ENCODE assay signal across 8 mouse cellular contexts in genomic region chr1:156939251-156940141, GRCm38 (mm10). TPM values are rescaled to one million over a fixed set of nuclear protein-coding genes. Genes with fewer than 3 reads are reported as not detected.
DNase-seq lines count a peak whose midpoint lies in the region; ATAC-seq and TF ChIP-seq lines count a peak whose summit lies in the region.

Gene Ralgps2, minus strand, starts transcription at chr1:156939626.

- H3K27me3 ChIP-seq in liver, postnatal 0 days (ENCODE audit: insufficient read depth, low read length) = no peaks in the 10 kb centered on the region
- H3K27me3 ChIP-seq in neural tube, embryonic 13.5 days = no peaks in the 10 kb centered on the region

- WGBS in bone marrow, adult 2 months = under 1% methylated on average over 120 of the region's 124 CpGs
- WGBS in liver, postnatal 0 days (ENCODE audit: insufficient replicate concordance) = under 1% methylated on average over 66 of the region's 124 CpGs
- under 1% methylated on average over 73 of the region's 124 CpGs for WGBS in neural tube, embryonic 13.5 days

- peak within 1 kb of the TSS; percentile 76 for H3K9ac ChIP-seq in liver, postnatal 0 days (replicated peaks)
- H3K9ac ChIP-seq in neural tube, embryonic 13.5 days = peak within 1 kb of the TSS; percentile 96

- H3K4me1 ChIP-seq in bone marrow, adult 2 months (ENCODE audit: control insufficient read depth, insufficient read depth, low read length) = no peaks in the 10 kb centered on the region; the same call in 1 of the 2 replicates
- peaks cover 4% of the 10 kb centered on the region for H3K4me1 ChIP-seq in embryonic fibroblast, embryonic 13.5 days (ENCODE audit: control insufficient read depth, insufficient read depth, low read length)
- H3K4me1 ChIP-seq in liver, postnatal 0 days (ENCODE audit: insufficient read depth) = peaks cover 8% of the 10 kb centered on the region
- H3K4me1 ChIP-seq in neural tube, embryonic 13.5 days (replicated peaks) = peaks cover 29% of the 10 kb centered on the region

- DNase-seq in heart, postnatal 10 days = peak; percentile 63 to 74
- peak; percentile 77 to 85 for DNase-seq in kidney, postnatal 4 days
- peak; percentile 71 for DNase-seq in liver, postnatal 0 days
- peak; percentile 80 for DNase-seq in testis, postnatal 10 days (ENCODE audit: low spot score)

- intact Hi-C loops in heart, postnatal 10 days (cut with DNase I) = loop anchor here (5.0 kb wide), 1 partner anchor 138 kb away; no protein-coding TSS in a partner anchor

- TF ChIP-seq EP300 in liver, postnatal 0 days (IDR thresholded peaks at IDR 0.05; ENCODE audit: low read depth) = no peak

- peak within 1 kb of the TSS; percentile 96 for H3K27ac ChIP-seq in bone marrow, adult 2 months (ENCODE audit: control insufficient read depth, insufficient read depth, low read depth, low read length, poor library complexity)
- H3K27ac ChIP-seq in embryonic fibroblast, embryonic 13.5 days (ENCODE audit: insufficient read depth, low read length) = no peak within 1 kb of the TSS
- H3K27ac ChIP-seq in liver, postnatal 0 days (ENCODE audit: low read depth) = peak within 1 kb of the TSS; percentile 89
- peak within 1 kb of the TSS; percentile 98 for H3K27ac ChIP-seq in neural tube, embryonic 13.5 days (replicated peaks)

- H3K9me3 ChIP-seq in liver, postnatal 0 days (ENCODE audit: low read length) = no peaks in the 10 kb centered on the region
- no peaks in the 10 kb centered on the region for H3K9me3 ChIP-seq in neural tube, embryonic 13.5 days

- TF ChIP-seq CTCF in bone marrow, adult 2 months (IDR thresholded peaks at IDR 0.05; ENCODE audit: control insufficient read depth, insufficient read depth, low read length) = no peak
- no peak for TF ChIP-seq CTCF in embryonic fibroblast, embryonic 13.5 days (IDR thresholded peaks at IDR 0.05; ENCODE audit: borderline replicate concordance, insufficient read depth, low read length)
- no peak for TF ChIP-seq CTCF in liver, postnatal 0 days (IDR thresholded peaks at IDR 0.05; ENCODE audit: low read depth)

- TF ChIP-seq POLR2A in bone marrow, adult 2 months (IDR thresholded peaks at IDR 0.05; ENCODE audit: borderline replicate concordance, control insufficient read depth, low read depth, low read length) = no peak; the same call in 1 of the 2 replicates
- TF ChIP-seq POLR2A in embryonic fibroblast, embryonic 13.5 days (IDR thresholded peaks at IDR 0.05; ENCODE audit: low read depth, low read length) = no peak

- H3K4me3 ChIP-seq in bone marrow, adult 2 months (replicated peaks; ENCODE audit: control insufficient read depth, low read depth, low read length) = peak within 1 kb of the TSS; percentile 79
- peak within 1 kb of the TSS; percentile 54 for H3K4me3 ChIP-seq in embryonic fibroblast, embryonic 13.5 days (ENCODE audit: insufficient read depth, low read length)
- H3K4me3 ChIP-seq in liver, postnatal 0 days (ENCODE audit: low read depth, low read length) = peak within 1 kb of the TSS; percentile 71
- H3K4me3 ChIP-seq in neural tube, embryonic 13.5 days = peak within 1 kb of the TSS; percentile 75

- H3K4me2 ChIP-seq in liver, postnatal 0 days (ENCODE audit: low read depth, low read length) = peak within 1 kb of the TSS; percentile 91
- peak within 1 kb of the TSS; percentile 60 for H3K4me2 ChIP-seq in neural tube, embryonic 13.5 days

- peak; percentile 71 for ATAC-seq in CD4-positive, CD25-positive, alpha-beta regulatory T cell, adult 4 months
- peak; percentile 83 for ATAC-seq in liver, postnatal 0 days
- peak; percentile 91 for ATAC-seq in neural tube, embryonic 13.5 days (ENCODE audit: low read depth)

- H3K36me3 ChIP-seq in liver, postnatal 0 days (replicated peaks; ENCODE audit: insufficient read depth, low read length) = no peaks in the 10 kb centered on the region
- no peaks in the 10 kb centered on the region for H3K36me3 ChIP-seq in neural tube, embryonic 13.5 days

RNA-seq across cellular contexts. Expression of gene Ralgps2, which starts in this region (rescaled TPM):
- polyA plus RNA-seq in CD4-positive, CD25-positive, alpha-beta regulatory T cell, adult 4 months (2017; shearing (Covaris generic)) = 10 to 100 TPM; 33.0 to 55.6 TPM
- polyA plus RNA-seq in bone marrow, adult 2 months (2011; ENCODE audit: insufficient read depth, insufficient read length, low replicate concordance, missing spikeins) = 9.7 and 17.5 TPM in 2 replicates
- 4.5 and 10.7 TPM in 2 replicates for polyA plus RNA-seq in embryonic fibroblast, embryonic 13.5 days (2011; ENCODE audit: insufficient read length, low read depth, missing spikeins)
- total RNA-seq in heart, postnatal 10 days (2021) = 10 to 100 TPM; 22.0 to 24.5 TPM
- 25.6 and 26.4 TPM in 2 replicates for polyA plus RNA-seq in liver, postnatal 0 days (2015; fragmentation: Nextera tagmentation; extraction: Ambion mirVana)
- 91.7 and 92.9 TPM in 2 replicates for polyA plus RNA-seq in neural tube, embryonic 13.5 days (2015; fragmentation: Nextera tagmentation; extraction: Ambion mirVana)
